23 mouse cellular contexts compared by ENCODE assay signal in genomic region chr12:32962132-32962531, GRCm38 (mm10). TPM values are rescaled to one million over a fixed set of nuclear protein-coding genes. Genes with fewer than 3 reads are reported as not detected.
DNase-seq lines count a peak whose midpoint lies in the region; ATAC-seq and TF ChIP-seq lines count a peak whose summit lies in the region.
"Had no signal": no experiment of that assay in that cellular context is flagged by ENCODE, and none has a peak within 500 bp of the region (broad histone marks: within the 10 kb centered on the region; RNA-seq: fewer than 3 reads in every experiment).

No protein-coding gene starts in this region.

- DNase-seq in liver, adult 2 months (ENCODE audit: extremely low read depth, low read depth, low spot score), result peak; percentile 19
- no peak for DNase-seq in liver, postnatal 0 days
- DNase-seq in retina, adult 2 months (ENCODE audit: low read depth, low spot score), result peak; percentile 29
- no peak for DNase-seq in retina, postnatal 1 day
- peak; percentile 39 for DNase-seq in splenic B cell, adult 2 months (ENCODE audit: low read depth, low spot score)
- no peak for DNase-seq in adrenal gland, adult 2 months
- DNase-seq in thymus, adult 18-20 months, result no peak
- DNase-seq: cerebellum, adult 11-12 months; cerebellum, postnatal 14 days; forebrain, postnatal 0 days; gastrocnemius, postnatal 36 days; heart, postnatal 4 days; left cerebral cortex, postnatal 4 days; lung, postnatal 10 days had no signal

- TF ChIP-seq POLR2A in liver, adult 2 months (IDR thresholded peaks at IDR 0.05; ENCODE audit: extremely low read depth, insufficient read depth, low read length), result no peak

- TF ChIP-seq CTCF in liver, adult 2 months (IDR thresholded peaks at IDR 0.05; ENCODE audit: low read depth, low read length), result no peak
- no peak for TF ChIP-seq CTCF in liver, postnatal 0 days (IDR thresholded peaks at IDR 0.05; ENCODE audit: low read depth)

- H3K27ac ChIP-seq in liver, adult 2 months (replicated peaks; ENCODE audit: insufficient read depth, low read depth, low read length), result no peak overlapping the region; the same call in 1 of the 2 replicates
- H3K27ac ChIP-seq in liver, postnatal 0 days (ENCODE audit: low read depth), result no peak overlapping the region
- H3K27ac ChIP-seq in liver, embryonic 16.5 days (ENCODE audit: low read length), result no peak overlapping the region
- H3K27ac ChIP-seq: embryonic facial prominence, embryonic 12.5 days; hindbrain, embryonic 15.5 days; kidney, postnatal 0 days; limb, embryonic 15.5 days; midbrain, embryonic 15.5 days; neural tube, embryonic 13.5 days had no signal

- TF ChIP-seq EP300 in liver, postnatal 0 days (IDR thresholded peaks at IDR 0.05; ENCODE audit: low read depth), result no peak

- H3K4me3 ChIP-seq in liver, adult 2 months (ENCODE audit: insufficient read depth, low read depth, low read length), result no peak overlapping the region
- H3K4me3 ChIP-seq in liver, postnatal 0 days (ENCODE audit: low read depth, low read length), result no peak overlapping the region
- no peak overlapping the region for H3K4me3 ChIP-seq in liver, embryonic 16.5 days (ENCODE audit: low read depth, low read length)
- H3K4me3 ChIP-seq: embryonic facial prominence, embryonic 12.5 days; hindbrain, embryonic 15.5 days; limb, embryonic 15.5 days; midbrain, embryonic 15.5 days; myocyte; neural tube, embryonic 13.5 days had no signal

- peaks cover 23% of the 10 kb centered on the region for H3K4me1 ChIP-seq in liver, adult 2 months (ENCODE audit: control insufficient read depth, insufficient read depth, low read length)
- peaks cover 23% of the 10 kb centered on the region for H3K4me1 ChIP-seq in liver, postnatal 0 days (ENCODE audit: insufficient read depth)
- H3K4me1 ChIP-seq in liver, embryonic 16.5 days (ENCODE audit: control insufficient read depth, low read depth, low read length), result peaks cover 20% of the 10 kb centered on the region
- H3K4me1 ChIP-seq: hindbrain, embryonic 15.5 days had no signal

- H3K4me2 ChIP-seq in liver, postnatal 0 days (ENCODE audit: low read depth, low read length), result no peak overlapping the region
- no peak overlapping the region for H3K4me2 ChIP-seq in liver, embryonic 16.5 days (ENCODE audit: low read depth, low read length)
- H3K4me2 ChIP-seq: embryonic facial prominence, embryonic 12.5 days; hindbrain, embryonic 15.5 days; limb, embryonic 15.5 days; midbrain, embryonic 15.5 days; neural tube, embryonic 13.5 days had no signal

- H3K9ac ChIP-seq in liver, adult 2 months (ENCODE audit: low read depth, low read length), result no peak overlapping the region
- H3K9ac ChIP-seq in liver, postnatal 0 days (replicated peaks), result no peak overlapping the region
- H3K9ac ChIP-seq in liver, embryonic 16.5 days (ENCODE audit: low read depth, low read length), result no peak overlapping the region
- H3K9ac ChIP-seq: embryonic facial prominence, embryonic 12.5 days; forebrain, postnatal 0 days; hindbrain, embryonic 15.5 days; limb, embryonic 15.5 days; midbrain, embryonic 15.5 days; neural tube, embryonic 13.5 days had no signal

- no peaks in the 10 kb centered on the region for H3K27me3 ChIP-seq in liver, adult 2 months (ENCODE audit: control insufficient read depth, insufficient read depth, low read length)
- H3K27me3 ChIP-seq in liver, postnatal 0 days (ENCODE audit: insufficient read depth, low read length), result no peaks in the 10 kb centered on the region
- no peaks in the 10 kb centered on the region for H3K27me3 ChIP-seq in liver, embryonic 16.5 days (ENCODE audit: control insufficient read depth, insufficient read depth, low read depth, low read length)
- H3K27me3 ChIP-seq in splenic B cell, adult 2 months (ENCODE audit: control insufficient read depth, insufficient read depth, low read length, poor library complexity, severe bottlenecking), result no peaks in the 10 kb centered on the region
- H3K27me3 ChIP-seq: embryonic facial prominence, embryonic 12.5 days; hindbrain, embryonic 15.5 days; limb, embryonic 15.5 days; midbrain, embryonic 15.5 days; neural tube, embryonic 13.5 days; Patski had no signal

- peaks cover 10% of the 10 kb centered on the region for H3K79me2 ChIP-seq in liver, adult 2 months (ENCODE audit: control insufficient read depth, insufficient read depth, low read length)

- no peak for ATAC-seq in liver, postnatal 0 days
- ATAC-seq in liver, embryonic 16.5 days (ENCODE audit: low read depth), result 0 out of 2 replicates have a peak, but pooled peaks have one; percentile 39
- ATAC-seq: forebrain, postnatal 0 days; midbrain, embryonic 15.5 days; Patski had no signal

- H3K9me3 ChIP-seq in liver, postnatal 0 days (ENCODE audit: low read length), result no peaks in the 10 kb centered on the region
- no peaks in the 10 kb centered on the region for H3K9me3 ChIP-seq in liver, embryonic 16.5 days (replicated peaks; ENCODE audit: control insufficient read depth, low read length)
- H3K9me3 ChIP-seq: embryonic facial prominence, embryonic 12.5 days; hindbrain, embryonic 15.5 days; limb, embryonic 15.5 days; midbrain, embryonic 15.5 days; neural tube, embryonic 13.5 days had no signal

- H3K36me3 ChIP-seq in liver, adult 2 months (ENCODE audit: control insufficient read depth, insufficient read depth, low read length), result peaks cover 8% of the 10 kb centered on the region
- H3K36me3 ChIP-seq in liver, postnatal 0 days (replicated peaks; ENCODE audit: insufficient read depth, low read length), result peaks cover 8% of the 10 kb centered on the region
- no peaks in the 10 kb centered on the region for H3K36me3 ChIP-seq in liver, embryonic 16.5 days (ENCODE audit: control insufficient read depth, insufficient read depth)
- no peaks in the 10 kb centered on the region; the same call in 1 of the 2 replicates for H3K36me3 ChIP-seq in splenic B cell, adult 2 months (ENCODE audit: control insufficient read depth, insufficient read depth, low read length, poor library complexity, severe bottlenecking)
- H3K36me3 ChIP-seq: embryonic facial prominence, embryonic 12.5 days; hindbrain, embryonic 15.5 days; limb, embryonic 15.5 days; midbrain, embryonic 15.5 days; neural tube, embryonic 13.5 days had no signal

RNA-seq across cellular contexts. Expression of gene Sypl, which starts 8.4 kb away (rescaled TPM):
- total RNA-seq in liver, adult 2 months (2014; rRNA removed), result 38.6 and 42.0 TPM in 2 replicates
- 41.2 and 48.4 TPM in 2 replicates for polyA plus RNA-seq in liver, adult 2 months (2012; rRNA removed)
- polyA plus RNA-seq in liver, postnatal 0 days (2015; fragmentation: Nextera tagmentation; extraction: Ambion mirVana), result 53.8 and 53.9 TPM in 2 replicates
- 39.0 and 42.3 TPM in 2 replicates for polyA plus RNA-seq in liver, embryonic 16.5 days (2015; fragmentation: Nextera tagmentation; extraction: Ambion mirVana)
- 100 to 1,000 TPM; 109 to 117 TPM for total RNA-seq in adrenal gland, adult 2 months (2021)
- 27.4 and 41.4 TPM in 2 replicates for polyA plus RNA-seq in adrenal gland, adult 2 months (2012; rRNA removed)

Comparison
In these comparisons a context has a peak if more than half of its experiments do, and no peak if none do; other contexts are left out.
1. DNase-seq: peak in liver, adult 2 months (single experiment), retina, adult 2 months (single experiment) and splenic B cell, adult 2 months (single experiment); none in liver, postnatal 0 days (single experiment), retina, postnatal 1 day (single experiment), adrenal gland, adult 2 months (single experiment) and thymus, adult 18-20 months (0 of 2).